Mouse (Mus musculus): ENCODE measurements around the gene Fbxw2.
"Not testable (repeated sequence)": the region's sequence is repeated elsewhere in the genome, so short reads cannot be mapped to it uniquely, and the experiment has no call there.

The Fbxw2 gene

GRCm38 (mm10) chr2:34773673-34774072 lies 52.4 kb downstream of the Fbxw2 start:
- no peak for DNase-seq (ENCODE audit: low spot score in 2 of 2)

DNA sequence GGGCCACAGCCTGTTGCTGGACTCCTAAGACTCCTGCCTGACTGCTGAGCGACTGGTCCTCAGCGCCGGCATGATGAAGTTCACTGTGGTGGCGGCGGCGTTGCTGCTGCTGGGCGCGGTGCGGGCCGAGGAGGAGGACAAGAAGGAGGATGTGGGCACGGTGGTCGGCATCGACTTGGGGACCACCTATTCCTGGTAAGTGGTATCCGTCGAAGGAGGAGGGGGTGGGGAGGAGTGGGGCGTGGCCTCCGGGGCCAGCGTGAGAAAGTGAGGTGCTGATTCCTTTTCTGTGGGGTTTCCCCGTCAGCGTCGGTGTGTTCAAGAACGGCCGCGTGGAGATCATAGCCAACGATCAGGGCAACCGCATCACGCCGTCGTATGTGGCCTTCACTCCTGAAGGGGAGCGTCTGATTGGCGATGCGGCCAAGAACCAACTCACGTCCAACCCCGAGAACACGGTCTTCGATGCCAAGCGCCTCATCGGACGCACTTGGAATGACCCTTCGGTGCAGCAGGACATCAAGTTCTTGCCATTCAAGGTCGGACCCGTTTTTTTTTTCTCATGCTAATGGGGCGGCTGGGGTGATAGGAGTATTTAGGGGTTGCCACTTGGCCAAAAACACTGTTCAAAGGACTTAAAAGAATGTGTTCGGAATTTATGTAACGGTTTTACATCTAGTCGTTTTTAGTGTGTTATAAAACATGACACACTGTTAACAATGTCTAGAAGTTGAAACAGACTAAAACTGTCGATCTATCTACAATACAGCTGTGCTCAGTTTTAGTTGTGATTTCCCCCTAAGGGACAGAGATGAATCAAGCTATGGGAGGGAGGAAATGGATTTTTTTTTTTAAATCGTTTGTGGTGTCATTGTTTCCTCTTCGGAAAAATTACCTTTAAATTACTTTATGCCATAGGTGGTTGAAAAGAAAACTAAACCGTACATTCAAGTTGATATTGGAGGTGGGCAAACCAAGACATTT lies 53.6 kb downstream of the Fbxw2 start:
- peak in 1 of 2 experiments; percentile 20 for DNase-seq (ENCODE audit: low spot score in 2 of 2)

DNA sequence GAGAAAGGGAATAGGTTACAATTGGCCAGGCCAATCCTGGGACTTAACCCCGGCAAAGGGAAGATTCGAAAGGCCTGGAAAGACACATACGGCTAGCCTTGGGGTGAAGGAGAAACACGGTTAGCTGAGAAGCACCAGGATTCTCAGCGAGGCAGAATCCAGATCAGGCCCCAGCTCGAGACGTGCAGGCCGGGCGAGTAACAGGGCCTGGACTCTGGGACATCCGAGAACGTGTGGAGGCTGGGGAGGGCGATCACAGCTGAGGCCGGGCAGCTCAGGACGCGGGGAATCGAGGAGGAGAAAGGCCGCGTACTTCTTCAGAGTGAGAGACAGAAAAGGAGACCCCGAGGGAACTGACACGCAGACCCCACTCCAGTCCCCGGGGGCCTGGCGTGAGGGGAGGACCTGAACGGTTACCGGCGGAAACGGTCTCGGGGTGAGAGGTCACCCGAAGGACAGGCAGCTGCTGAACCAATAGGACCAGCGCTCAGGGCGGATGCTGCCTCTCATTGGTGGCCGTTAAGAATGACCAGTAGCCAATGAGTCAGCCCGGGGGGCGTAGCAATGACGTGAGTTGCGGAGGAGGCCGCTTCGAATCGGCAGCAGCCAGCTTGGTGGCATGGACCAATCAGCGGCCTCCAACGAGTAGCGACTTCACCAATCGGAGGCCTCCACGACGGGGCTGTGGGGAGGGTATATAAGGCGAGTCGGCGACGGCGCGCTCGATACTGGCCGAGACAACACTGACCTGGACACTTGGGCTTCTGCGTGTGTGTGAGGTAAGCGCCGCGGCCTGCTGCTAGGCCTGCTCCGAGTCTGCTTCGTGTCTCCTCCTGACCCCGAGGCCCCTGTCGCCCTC lies 54.5 kb downstream of the Fbxw2 start, which contains the start of gene Hspa5:
TSS of gene Hspa5 (plus strand) at position 603 of the 859 bp plus-strand sequence.
- peak; percentile 100 for DNase-seq (ENCODE audit: low spot score in 2 of 2)

- no peak for DNase-seq (ENCODE audit: low spot score in 2 of 2)
Observed at GRCm38 (mm10) chr2:34770951-34771350, 55.2 kb downstream of the Fbxw2 start.

DNA sequence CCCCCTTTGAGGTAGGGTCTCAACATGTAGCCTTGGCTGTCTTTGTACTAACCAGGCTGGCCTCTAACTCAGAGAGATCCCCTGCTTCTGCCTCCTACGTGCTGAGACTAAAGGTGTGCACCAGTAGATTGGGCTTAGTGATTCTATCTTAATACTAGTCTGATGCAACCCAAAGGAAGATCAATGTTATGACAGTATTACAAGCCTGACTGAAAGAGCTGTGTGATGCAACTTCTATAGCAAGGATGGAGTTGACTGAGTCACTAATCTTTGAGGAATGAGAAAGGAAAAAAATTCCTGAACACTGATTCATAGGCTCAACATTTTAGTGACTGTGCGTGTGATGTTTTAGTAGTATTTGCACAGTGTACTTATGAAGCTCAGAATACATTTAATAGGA lies 56.1 kb downstream of the Fbxw2 start:
- no peak for DNase-seq (ENCODE audit: low spot score in 2 of 2)

DNA sequence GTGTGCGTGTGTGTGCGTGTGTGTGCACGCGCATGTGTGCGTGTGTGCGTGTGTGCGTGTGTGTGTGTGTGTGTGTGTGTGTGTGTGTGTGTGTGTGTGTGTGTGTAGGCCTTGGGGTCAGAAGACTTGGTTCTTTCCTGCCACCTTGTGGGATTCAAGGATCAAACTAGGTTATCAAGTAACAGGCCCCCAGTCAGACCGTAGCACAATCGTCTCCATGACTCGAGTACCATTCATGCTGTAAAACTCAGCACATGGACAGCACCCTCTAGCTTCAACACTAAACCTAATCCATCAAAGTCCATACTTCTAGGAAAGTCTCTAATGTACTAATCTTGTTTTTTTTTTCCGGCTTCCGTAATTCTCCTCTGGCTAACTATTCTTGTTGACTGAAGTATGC lies 61.3 kb downstream of the Fbxw2 start:
- no peak for DNase-seq (ENCODE audit: low spot score in 2 of 2)

GRCm38 (mm10) chr2:34762872-34763271 lies 63.2 kb downstream of the Fbxw2 start:
- DNase-seq (ENCODE audit: low spot score in 2 of 2): no peak

DNA sequence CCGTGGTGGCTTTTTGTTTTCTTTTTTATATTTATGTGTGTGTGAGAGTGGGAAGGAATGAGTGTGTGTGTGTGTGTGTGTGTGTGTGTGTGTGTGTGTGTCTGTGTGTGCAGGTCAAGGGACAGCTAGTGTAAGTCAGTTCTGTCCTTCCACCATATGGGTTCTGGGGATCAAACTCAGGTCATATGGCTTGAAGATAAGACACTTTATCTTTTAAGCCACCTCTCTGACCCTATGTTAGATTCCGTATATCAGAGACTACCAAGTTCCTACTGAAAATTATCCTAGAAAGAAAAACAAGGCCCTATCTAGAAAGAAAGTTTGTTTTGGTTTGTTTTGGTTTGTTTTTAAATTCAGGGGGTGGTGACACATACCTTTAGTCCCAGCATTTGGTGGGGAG lies 63.9 kb downstream of the Fbxw2 start:
- no peak for DNase-seq (ENCODE audit: low spot score in 2 of 2)

DNA sequence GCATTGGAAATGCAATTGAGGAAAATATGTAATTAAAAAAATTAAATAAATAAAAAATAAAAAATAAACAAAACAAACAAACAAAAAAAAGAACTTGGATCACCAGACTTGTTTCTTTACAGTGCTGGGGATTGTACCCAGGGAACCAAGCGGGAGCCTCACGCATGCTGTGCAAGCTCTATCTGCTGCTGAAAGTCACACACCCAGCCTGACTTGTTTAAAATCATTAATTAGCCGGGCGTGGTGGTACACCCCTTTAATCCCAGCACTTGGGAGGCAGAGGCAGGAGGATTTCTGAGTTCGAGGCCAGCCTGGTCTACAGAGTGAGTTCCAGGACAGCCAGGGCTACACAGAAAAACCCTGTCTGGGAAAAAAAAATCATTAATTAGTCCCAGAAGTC lies 64.8 kb downstream of the Fbxw2 start:
- DNase-seq (ENCODE audit: low spot score in 2 of 2): not testable (repeated sequence)

GRCm38 (mm10) chr2:34757341-34757740 lies 68.8 kb downstream of the Fbxw2 start:
- DNase-seq (ENCODE audit: low spot score in 2 of 2): no peak

GRCm38 (mm10) chr2:34754551-34755358 lies 71.4 kb downstream of the Fbxw2 start, which contains the start of gene Gapvd1:
TSS of gene Gapvd1 (minus strand) at chr2:34755232.
- no peak for DNase-seq (ENCODE audit: low spot score in 2 of 2)

Measured in right cerebral cortex, postnatal 36 days (tissue).